Mouse (Mus musculus) hindbrain, embryonic 16.5 days (tissue): ENCODE measurements at regions not wholly inside any gene's neighbourhood (a gene's known extent, or its start where the extent isn't known, plus 50 kb on each side); places are given as distances from the start of the nearest gene placed in this dataset.

ENCODE experiments used
- ATAC-seq: fragments of 200-750 bp; cut with Nextera tagmentation; 2 replicates; pipeline ENCODE4 v1.8.0; 2017; ENCODE audit warnings: moderate TSS enrichment, moderate library complexity
- H3K27ac ChIP-seq: fragments of 300-500 bp; sonication (generic); 2 replicates; pipeline ENCODE4 v1.5.1; 2014; ENCODE audit warnings: low read depth, mild to moderate bottlenecking, control low read depth, low read length, moderate library complexity
- H3K27me3 ChIP-seq: fragments of 300-500 bp; sonication (generic); replicated peaks from 2 replicates; pipeline ENCODE4 v1.6.1; 2014; ENCODE audit warnings: low read length; ENCODE audit not compliant: control insufficient read depth, insufficient read depth
- H3K36me3 ChIP-seq: fragments of 300-500 bp; sonication (generic); 2 replicates; pipeline ENCODE4 v1.6.1; 2014; ENCODE audit warnings: mild to moderate bottlenecking, low read length, moderate library complexity, mixed read lengths; ENCODE audit not compliant: control insufficient read depth, insufficient read depth
- H3K4me1 ChIP-seq: fragments of 300-500 bp; sonication (generic); 2 replicates; pipeline ENCODE4 v1.6.1; 2014; ENCODE audit warnings: low read depth, low read length; ENCODE audit not compliant: control insufficient read depth, insufficient read depth
- H3K4me2 ChIP-seq: fragments of 300-500 bp; sonication (generic); 2 replicates; pipeline ENCODE4 v1.6.1; 2014; ENCODE audit warnings: mild to moderate bottlenecking, low read length, control low read depth, moderate library complexity
- H3K4me3 ChIP-seq: fragments of 300-500 bp; sonication (generic); 2 replicates; pipeline ENCODE4 v1.5.1; 2014; ENCODE audit warnings: mild to moderate bottlenecking, low read length, control low read depth, moderate library complexity
- H3K9ac ChIP-seq: fragments of 300-500 bp; sonication (generic); 2 replicates; pipeline ENCODE4 v1.6.1; 2014; ENCODE audit warnings: low read depth, mild to moderate bottlenecking, control low read depth, low read length, moderate library complexity
- H3K9me3 ChIP-seq: fragments of 300-500 bp; sonication (generic); 2 replicates; pipeline ENCODE4 v1.6.1; 2014; ENCODE audit warnings: mild to moderate bottlenecking, low read length, moderate library complexity; ENCODE audit not compliant: control insufficient read depth
- WGBS: fragments of 180-500 bp; shearing (Covaris S2); extraction: QIAGEN DNeasy Blood & Tissue Kit; methylation state at CpG from one replicate; pipeline ENCODE4 v1.1.7; 2014; 5-methylcytosine and 5-hydroxymethylcytosine counted together

- Histone ChIP-seq H3K9me3 (no peaks in the 10 kb centered on the region), H3K4me2 (no peak overlapping the region), H3K27me3 (no peaks in the 10 kb centered on the region), H3K27ac (no peak overlapping the region), H3K36me3 (no peaks in the 10 kb centered on the region), H3K9ac (no peak overlapping the region), H3K4me3 (no peak overlapping the region), H3K4me1 (no peaks in the 10 kb centered on the region)
- no peak for ATAC-seq
- WGBS, result 69% methylated on average over 3 of the region's 3 CpGs
Measured at GRCm38 (mm10) chr2:108753494-108754225, 526.9 kb upstream of the Kif18a start.

- ATAC-seq, result no peak
- 92% methylated on average over 1 of the region's 1 CpGs for WGBS
Measured at GRCm38 (mm10) chr2:108755821-108756220, 524.7 kb upstream of the Kif18a start.

GRCm38 (mm10) chr2:108756251-108756650 lies 524.3 kb upstream of the Kif18a start:
- no peaks in the 10 kb centered on the region for H3K4me1 ChIP-seq
- H3K27me3 ChIP-seq, result no peaks in the 10 kb centered on the region
- H3K9me3 ChIP-seq, result no peaks in the 10 kb centered on the region
- no peak for ATAC-seq
- no peaks in the 10 kb centered on the region for H3K36me3 ChIP-seq
- H3K27ac ChIP-seq, result no peak overlapping the region
- no peak overlapping the region for H3K9ac ChIP-seq
- H3K4me2 ChIP-seq, result no peak overlapping the region
- no peak overlapping the region for H3K4me3 ChIP-seq
- 92% methylated on average over 1 of the region's 1 CpGs for WGBS

More at GRCm38 (mm10) chr2:108755821-108756220, 524.7 kb upstream of the Kif18a start:
- Histone ChIP-seq H3K9me3 (no peaks in the 10 kb centered on the region), H3K27ac (no peak overlapping the region), H3K27me3 (no peaks in the 10 kb centered on the region), H3K4me1 (no peaks in the 10 kb centered on the region), H3K4me2 (no peak overlapping the region), H3K4me3 (no peak overlapping the region), H3K36me3 (no peaks in the 10 kb centered on the region), H3K9ac (no peak overlapping the region)

GRCm38 (mm10) chr2:108764703-108765102 lies 515.8 kb upstream of the Kif18a start:
- 83% methylated on average over 4 of the region's 4 CpGs for WGBS
- no peaks in the 10 kb centered on the region for H3K9me3 ChIP-seq
- no peak overlapping the region for H3K4me2 ChIP-seq
- H3K9ac ChIP-seq, result no peak overlapping the region
- H3K27me3 ChIP-seq, result no peaks in the 10 kb centered on the region
- ATAC-seq, result no peak
- H3K27ac ChIP-seq, result no peak overlapping the region
- no peak overlapping the region for H3K4me3 ChIP-seq
- H3K36me3 ChIP-seq, result no peaks in the 10 kb centered on the region
- H3K4me1 ChIP-seq, result no peaks in the 10 kb centered on the region

- Histone ChIP-seq H3K9ac (no peak overlapping the region), H3K27ac (no peak overlapping the region), H3K36me3 (no peaks in the 10 kb centered on the region), H3K27me3 (no peaks in the 10 kb centered on the region), H3K4me1 (no peaks in the 10 kb centered on the region), H3K4me3 (no peak overlapping the region), H3K9me3 (no peaks in the 10 kb centered on the region), H3K4me2 (no peak overlapping the region)
- no peak for ATAC-seq
- 91% methylated on average over 2 of the region's 2 CpGs for WGBS
Measured at GRCm38 (mm10) chr2:108766461-108766860, 514.1 kb upstream of the Kif18a start.

GRCm38 (mm10) chr2:108770383-108770782 lies 510.2 kb upstream of the Kif18a start:
- H3K4me1 ChIP-seq, result no peaks in the 10 kb centered on the region
- no peak overlapping the region for H3K9ac ChIP-seq
- 86% methylated on average over 1 of the region's 1 CpGs for WGBS
- H3K9me3 ChIP-seq, result no peaks in the 10 kb centered on the region
- no peak for ATAC-seq
- H3K4me2 ChIP-seq, result no peak overlapping the region
- no peaks in the 10 kb centered on the region for H3K27me3 ChIP-seq
- H3K36me3 ChIP-seq, result no peaks in the 10 kb centered on the region
- H3K27ac ChIP-seq, result no peak overlapping the region
- no peak overlapping the region for H3K4me3 ChIP-seq

- ATAC-seq, result no peak
- Histone ChIP-seq H3K36me3 (no peaks in the 10 kb centered on the region), H3K27ac (no peak overlapping the region), H3K4me2 (no peak overlapping the region), H3K4me3 (no peak overlapping the region), H3K4me1 (no peaks in the 10 kb centered on the region), H3K9ac (no peak overlapping the region), H3K9me3 (no peaks in the 10 kb centered on the region), H3K27me3 (no peaks in the 10 kb centered on the region)
Measured at GRCm38 (mm10) chr2:108783457-108783856, 497.1 kb upstream of the Kif18a start.

- Histone ChIP-seq H3K4me3 (no peak overlapping the region), H3K27me3 (no peaks in the 10 kb centered on the region), H3K4me1 (no peaks in the 10 kb centered on the region), H3K4me2 (no peak overlapping the region), H3K9ac (no peak overlapping the region), H3K9me3 (no peaks in the 10 kb centered on the region), H3K36me3 (no peaks in the 10 kb centered on the region), H3K27ac (no peak overlapping the region)
- 88% methylated on average over 19 of the region's 19 CpGs for WGBS
- ATAC-seq, result no peak
Measured at GRCm38 (mm10) chr2:108785161-108785957, 495.2 kb upstream of the Kif18a start.

- 89% methylated on average over 7 of the region's 7 CpGs for WGBS
- Histone ChIP-seq H3K36me3 (no peaks in the 10 kb centered on the region), H3K9ac (no peak overlapping the region), H3K4me1 (no peaks in the 10 kb centered on the region), H3K27me3 (no peaks in the 10 kb centered on the region), H3K4me2 (no peak overlapping the region), H3K9me3 (no peaks in the 10 kb centered on the region), H3K4me3 (no peak overlapping the region), H3K27ac (no peak overlapping the region)
- no peak for ATAC-seq
Measured at GRCm38 (mm10) chr2:108789166-108789565, 491.4 kb upstream of the Kif18a start.
